Mouse (Mus musculus): ENCODE data around the gene Elmo1. TPM values are rescaled to one million over a fixed set of nuclear protein-coding genes. Genes with fewer than 3 reads are reported as not detected.

Elmo1 gene
- polyA plus RNA-seq, 1 experiment: 13.7 TPM

- no peak for DNase-seq (ENCODE audit: low read depth)
Measured at GRCm38 (mm10) chr13:20263173-20263572, 172.8 kb downstream of the Elmo1 start.

- DNase-seq (ENCODE audit: low read depth): no peak
Measured at GRCm38 (mm10) chr13:20270148-20270547, 179.8 kb downstream of the Elmo1 start.

GRCm38 (mm10) chr13:20271799-20272198, 181.4 kb downstream of the Elmo1 start:
- DNase-seq (ENCODE audit: low read depth): no peak

GRCm38 (mm10) chr13:20272562-20272961, 182.2 kb downstream of the Elmo1 start:
- no peak for DNase-seq (ENCODE audit: low read depth)

GRCm38 (mm10) chr13:20279889-20280288, 189.5 kb downstream of the Elmo1 start:
- no peak for DNase-seq (ENCODE audit: low read depth)

GRCm38 (mm10) chr13:20283891-20284290, 193.5 kb downstream of the Elmo1 start:
- DNase-seq (ENCODE audit: low read depth): no peak

GRCm38 (mm10) chr13:20286680-20287079, 196.3 kb downstream of the Elmo1 start:
- DNase-seq (ENCODE audit: low read depth): no peak

- no peak for DNase-seq (ENCODE audit: low read depth)
Measured at GRCm38 (mm10) chr13:20288393-20288792, 198.0 kb downstream of the Elmo1 start.

GRCm38 (mm10) chr13:20290412-20290811, 200.0 kb downstream of the Elmo1 start:
- DNase-seq (ENCODE audit: low read depth): no peak

GRCm38 (mm10) chr13:20292348-20292747, 202.0 kb downstream of the Elmo1 start:
- DNase-seq (ENCODE audit: low read depth): no peak

GRCm38 (mm10) chr13:20295278-20295970, 205.0 kb downstream of the Elmo1 start:
- no peak for DNase-seq (ENCODE audit: low read depth)

GRCm38 (mm10) chr13:20297841-20298240, 207.4 kb downstream of the Elmo1 start:
- DNase-seq (ENCODE audit: low read depth): no peak

- DNase-seq (ENCODE audit: low read depth): no peak
Measured at GRCm38 (mm10) chr13:20299424-20299823, 209.0 kb downstream of the Elmo1 start.

GRCm38 (mm10) chr13:20300052-20300564, 209.7 kb downstream of the Elmo1 start:
- no peak for DNase-seq (ENCODE audit: low read depth)

- no peak for DNase-seq (ENCODE audit: low read depth)
Measured at GRCm38 (mm10) chr13:20300626-20301025, 210.2 kb downstream of the Elmo1 start.

- no peak for DNase-seq (ENCODE audit: low read depth)
Measured at GRCm38 (mm10) chr13:20301760-20302159, 211.4 kb downstream of the Elmo1 start.

- DNase-seq (ENCODE audit: low read depth): no peak
Measured at GRCm38 (mm10) chr13:20305621-20306020, 215.2 kb downstream of the Elmo1 start.

- DNase-seq (ENCODE audit: low read depth): no peak
Measured at GRCm38 (mm10) chr13:20306180-20307177, 216.1 kb downstream of the Elmo1 start.

GRCm38 (mm10) chr13:20307381-20307780, 217.0 kb downstream of the Elmo1 start:
- no peak for DNase-seq (ENCODE audit: low read depth)

GRCm38 (mm10) chr13:20311612-20312011, 221.2 kb downstream of the Elmo1 start:
- DNase-seq (ENCODE audit: low read depth): no peak

GRCm38 (mm10) chr13:20313345-20313744, 222.9 kb downstream of the Elmo1 start:
- DNase-seq (ENCODE audit: low read depth): no peak

- no peak for DNase-seq (ENCODE audit: low read depth)
Measured at GRCm38 (mm10) chr13:20316139-20316538, 225.7 kb downstream of the Elmo1 start.
